Mouse (Mus musculus) CH12F3 (cell line): Measurements from ENCODE around the gene Hoxc6.

Source experiments
- in situ Hi-C: fragments of 300-500 bp; cut with MboI; formaldehyde crosslinking; loops from 2 replicates; pipeline ENCODE4 v1.14.3; 2020; ENCODE audit warnings: low sequenced_read_pairs

Gene Hoxc6

DNA sequence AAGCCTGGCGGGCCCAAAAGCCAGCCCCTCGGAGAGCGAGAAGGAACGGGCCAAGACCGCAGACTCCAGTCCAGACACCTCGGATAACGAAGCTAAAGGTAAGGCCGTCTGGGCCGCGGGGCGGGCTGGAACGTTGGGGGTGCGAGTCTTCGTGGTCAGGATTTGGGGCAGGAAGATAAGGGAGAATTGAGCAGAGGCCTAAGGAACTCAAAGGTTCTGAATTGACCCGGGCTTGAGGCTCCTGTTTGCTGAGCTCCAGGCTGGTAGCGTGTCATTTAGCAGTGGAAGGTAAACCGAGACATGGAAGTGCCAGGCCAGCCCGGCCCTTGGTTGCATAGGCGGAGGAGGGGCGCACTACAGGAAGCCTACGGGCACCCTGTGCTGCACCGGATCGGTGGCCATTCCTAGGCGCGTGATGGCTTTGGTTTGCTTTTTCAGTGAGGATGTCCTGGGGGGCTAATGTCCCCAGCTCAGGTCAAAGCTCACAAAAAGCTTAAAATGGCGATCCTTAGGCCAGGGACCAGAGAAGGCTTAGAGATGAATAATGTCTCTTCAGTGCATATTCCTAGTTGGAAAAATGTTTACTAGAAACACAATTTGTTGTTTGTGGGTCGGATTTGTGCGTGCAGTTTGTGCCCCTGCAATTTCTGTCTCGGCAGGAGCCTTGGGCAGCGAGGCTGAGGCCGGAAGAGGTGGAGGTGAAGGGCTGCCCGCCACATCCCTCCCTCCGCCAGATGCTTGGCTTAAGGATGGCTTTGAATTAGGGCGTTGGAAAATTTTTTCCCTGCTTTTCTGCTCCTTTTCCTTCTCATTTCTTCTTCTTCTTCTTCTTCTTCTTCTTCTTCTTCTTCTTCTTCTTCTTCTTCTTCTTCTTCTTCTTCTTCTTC, 30.3 kb upstream of the Hoxc6 start:
- in situ Hi-C loops = no loop called here

DNA sequence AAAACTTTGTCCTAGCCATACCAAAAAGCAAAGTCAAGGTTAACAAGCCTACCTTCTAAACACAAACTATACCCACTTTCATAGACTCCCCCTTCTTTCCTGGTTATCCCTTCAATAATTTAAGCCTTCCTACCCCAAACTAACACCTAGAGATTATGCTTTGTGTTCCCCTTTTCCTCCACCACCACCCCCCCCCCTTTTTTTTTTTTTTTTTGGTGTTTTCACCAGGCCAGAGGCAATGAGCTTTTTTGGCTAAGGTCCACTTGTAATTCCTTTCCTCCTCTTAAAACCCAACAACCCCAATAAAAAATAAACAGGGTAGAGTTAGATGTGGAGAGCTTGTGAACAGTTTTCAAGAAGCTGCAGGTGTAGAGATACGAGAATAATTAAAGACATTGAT, 28.8 kb upstream of the Hoxc6 start:
- in situ Hi-C loops = no loop called here

DNA sequence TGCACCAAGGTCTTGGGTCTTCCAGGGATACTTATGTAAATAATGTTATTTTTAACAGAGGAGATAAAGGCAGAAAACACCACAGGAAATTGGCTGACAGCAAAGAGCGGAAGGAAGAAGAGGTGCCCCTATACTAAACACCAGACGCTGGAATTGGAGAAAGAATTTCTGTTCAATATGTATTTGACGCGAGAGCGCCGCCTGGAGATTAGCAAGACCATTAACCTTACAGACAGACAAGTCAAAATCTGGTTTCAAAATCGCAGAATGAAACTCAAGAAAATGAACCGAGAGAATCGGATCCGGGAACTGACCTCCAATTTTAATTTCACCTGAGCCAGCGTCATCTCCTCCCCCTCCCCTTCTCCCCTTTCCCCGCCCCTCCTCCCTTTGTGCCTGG, 27.3 kb upstream of the Hoxc6 start:
- in situ Hi-C loops = no loop called here

DNA sequence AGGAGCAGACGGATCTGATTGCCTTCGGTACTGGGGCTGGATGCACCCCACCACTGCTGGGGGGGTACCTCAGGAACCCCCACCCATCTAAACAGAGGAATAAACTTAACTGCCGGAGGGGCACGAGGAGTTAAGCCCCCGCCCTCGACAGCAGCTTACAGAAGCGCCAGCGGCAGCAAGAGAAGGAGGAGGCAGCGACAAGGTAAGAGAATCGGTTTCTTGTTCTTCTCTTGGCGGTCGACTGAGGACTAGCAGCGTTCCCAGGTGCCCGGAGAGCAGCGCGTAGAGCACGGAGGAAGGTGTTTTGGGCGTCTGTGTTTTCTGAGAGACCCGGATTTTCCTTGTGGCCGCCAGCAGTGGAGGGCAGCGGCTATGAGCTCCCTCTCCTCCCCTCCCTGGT, 25.8 kb upstream of the Hoxc6 start:
- in situ Hi-C loops = no loop called here

DNA sequence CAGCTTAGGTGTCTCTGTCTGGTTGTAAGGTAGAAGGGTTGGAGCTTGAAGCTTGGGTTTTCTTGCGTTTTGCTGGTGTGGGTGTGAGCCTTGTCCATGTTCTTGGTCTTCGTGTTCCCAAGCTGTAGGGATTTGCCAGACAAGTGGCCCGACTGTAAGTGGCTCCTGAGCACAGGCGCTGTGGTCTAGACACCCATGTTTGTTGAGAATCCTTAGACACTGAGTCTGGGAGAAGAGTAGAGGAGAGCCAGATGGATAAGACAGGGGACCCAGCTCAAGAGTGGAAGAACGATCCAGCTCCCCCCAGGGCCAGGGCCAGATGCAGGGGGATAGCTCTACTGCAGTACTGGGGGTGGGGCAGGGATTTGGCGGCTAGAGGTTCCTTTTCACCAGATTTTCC, 25.3 kb upstream of the Hoxc6 start:
- in situ Hi-C loops = no loop called here

DNA sequence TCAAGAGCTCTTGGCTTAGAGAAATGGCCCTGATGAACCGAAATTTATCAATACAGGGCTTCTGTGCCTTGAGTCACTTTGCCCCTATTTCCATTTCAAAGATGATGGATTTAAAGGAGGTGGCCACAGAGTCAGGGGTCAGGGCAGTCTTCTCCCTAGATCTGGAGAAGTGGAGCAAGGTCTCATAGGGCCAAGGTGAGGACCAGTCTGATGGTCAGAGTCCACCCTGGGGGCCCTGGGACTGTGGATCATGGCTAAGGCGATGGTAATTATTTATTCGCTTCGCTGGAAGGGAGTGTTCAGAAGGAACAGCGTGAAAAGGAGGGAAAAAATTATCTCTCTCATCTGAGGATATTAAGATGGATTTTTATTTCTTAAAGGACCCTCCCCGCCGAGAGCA, 23.0 kb upstream of the Hoxc6 start:
- in situ Hi-C loops = loop anchor here (25.0 kb wide), 1 partner anchor 337 kb away; the partner anchor contains the start of gene Gpr84

DNA sequence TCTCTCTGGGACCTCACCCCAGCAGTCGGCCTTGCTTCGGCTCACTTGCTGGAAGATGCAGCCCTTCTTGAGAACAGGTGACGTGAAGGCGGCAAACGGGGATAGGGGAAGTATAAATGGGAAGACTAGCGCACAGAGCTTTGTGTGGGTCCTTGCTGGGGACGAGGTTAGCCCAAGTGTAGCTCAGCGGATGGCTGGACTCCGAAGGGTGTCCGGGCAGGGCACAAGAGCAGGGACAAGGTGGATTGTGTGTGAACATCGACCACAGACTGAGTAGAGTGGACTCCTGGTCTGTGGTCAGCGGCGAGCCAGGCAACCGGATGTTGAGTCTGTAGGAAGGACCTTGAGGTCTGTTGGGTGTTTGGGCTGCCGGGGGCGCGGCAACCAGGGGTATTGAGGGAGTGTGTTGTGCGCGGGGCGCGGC, 22.4 kb upstream of the Hoxc6 start:
- in situ Hi-C loops = loop anchor here (25.0 kb wide), 1 partner anchor 337 kb away; the partner anchor contains the start of gene Gpr84

DNA sequence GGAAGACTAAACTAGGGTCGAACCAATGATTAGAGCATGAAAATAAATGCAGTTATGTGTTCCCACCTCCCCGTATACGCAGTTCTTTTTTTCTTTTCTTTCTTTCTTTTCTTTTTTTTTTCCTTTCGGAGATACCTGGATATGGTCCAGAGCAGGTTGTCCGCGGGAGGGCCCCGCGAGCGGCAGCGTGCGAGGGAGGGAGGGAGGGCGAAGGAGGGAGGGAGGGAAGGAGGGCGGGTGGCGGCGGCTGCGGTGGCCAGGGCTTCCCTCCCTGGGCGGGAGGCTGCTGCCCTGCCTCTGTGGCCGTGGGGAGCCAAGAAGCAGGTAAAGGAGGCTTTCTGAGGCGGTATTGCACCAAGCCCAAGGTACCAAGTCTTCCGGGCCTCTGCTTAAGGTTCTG, 21.9 kb upstream of the Hoxc6 start, which contains the start of gene Hoxc9:
TSS of gene Hoxc9 (plus strand) at position 269 of the 400 bp plus-strand sequence.
- in situ Hi-C loops = loop anchor here (25.0 kb wide), 1 partner anchor 336 kb away; the partner anchor contains the start of gene Gpr84

DNA sequence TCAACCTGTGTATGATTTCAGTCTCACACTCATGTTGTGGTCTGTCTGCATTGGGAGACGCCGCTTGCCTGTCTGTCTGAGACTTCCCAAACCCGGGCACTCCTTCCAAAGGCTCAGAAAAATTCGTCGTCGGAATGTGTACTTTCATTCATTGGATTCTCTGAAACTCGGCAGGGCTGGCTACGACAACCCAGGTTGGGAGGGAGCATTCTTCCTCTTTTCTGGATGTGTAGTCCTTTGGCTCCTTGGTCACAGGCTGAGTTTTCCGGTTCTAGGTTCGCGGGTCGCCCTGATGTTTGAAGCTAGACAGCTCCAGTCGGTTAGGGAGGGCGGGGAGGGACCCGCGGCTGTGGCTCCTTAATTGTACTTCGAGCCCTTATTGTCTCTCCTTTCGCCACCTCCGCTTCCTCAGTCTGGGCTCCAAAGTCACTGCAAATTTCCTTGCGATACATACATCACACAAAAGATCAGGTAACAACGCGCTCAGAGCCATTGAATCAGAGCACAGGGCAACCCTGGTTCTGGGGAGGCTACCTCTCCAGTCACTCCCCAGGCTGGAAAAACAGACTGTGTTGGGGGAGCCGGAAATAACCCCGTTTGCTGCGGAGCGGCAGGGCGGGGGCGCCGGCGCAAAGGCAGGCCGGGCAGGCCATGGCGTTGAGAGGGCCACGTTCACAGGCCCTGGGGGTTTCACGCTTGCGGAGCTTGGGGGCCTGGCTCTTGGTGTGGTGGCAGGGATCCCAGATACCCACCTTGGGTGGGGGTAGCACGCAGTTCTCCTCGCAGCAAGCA, 21.2 kb upstream of the Hoxc6 start:
- in situ Hi-C loops = loop anchor here (25.0 kb wide), 1 partner anchor 335 kb away; the partner anchor contains the start of gene Gpr84

DNA sequence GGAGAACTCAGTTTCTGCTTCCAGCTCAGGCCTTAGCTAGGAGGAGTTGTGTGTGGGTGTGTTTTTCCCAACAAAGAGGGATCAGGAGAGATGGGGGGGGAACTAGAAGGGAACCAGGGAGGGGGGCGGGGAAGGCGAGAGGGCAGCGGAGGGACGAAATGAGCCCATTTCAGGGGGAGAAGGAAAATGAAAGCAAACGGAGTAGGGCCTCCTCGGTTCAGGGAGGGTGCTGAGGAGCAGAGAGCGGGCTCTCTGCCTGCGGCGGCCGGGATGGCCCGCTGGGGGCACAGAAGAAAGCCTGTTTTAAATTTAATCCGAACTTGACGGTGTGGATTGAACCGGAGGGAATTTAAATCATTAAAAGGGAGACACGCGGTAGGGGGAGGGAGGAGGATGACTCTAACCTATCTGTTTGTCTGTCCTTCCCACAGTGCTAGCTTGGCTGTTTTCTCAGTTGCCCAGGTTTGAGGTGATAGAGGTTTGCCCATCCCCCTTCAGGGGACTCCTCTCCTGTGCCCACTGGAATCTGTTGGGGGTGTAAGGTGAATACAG, 20.6 kb upstream of the Hoxc6 start:
- in situ Hi-C loops = loop anchor here (25.0 kb wide), 1 partner anchor 335 kb away; the partner anchor contains the start of gene Gpr84

DNA sequence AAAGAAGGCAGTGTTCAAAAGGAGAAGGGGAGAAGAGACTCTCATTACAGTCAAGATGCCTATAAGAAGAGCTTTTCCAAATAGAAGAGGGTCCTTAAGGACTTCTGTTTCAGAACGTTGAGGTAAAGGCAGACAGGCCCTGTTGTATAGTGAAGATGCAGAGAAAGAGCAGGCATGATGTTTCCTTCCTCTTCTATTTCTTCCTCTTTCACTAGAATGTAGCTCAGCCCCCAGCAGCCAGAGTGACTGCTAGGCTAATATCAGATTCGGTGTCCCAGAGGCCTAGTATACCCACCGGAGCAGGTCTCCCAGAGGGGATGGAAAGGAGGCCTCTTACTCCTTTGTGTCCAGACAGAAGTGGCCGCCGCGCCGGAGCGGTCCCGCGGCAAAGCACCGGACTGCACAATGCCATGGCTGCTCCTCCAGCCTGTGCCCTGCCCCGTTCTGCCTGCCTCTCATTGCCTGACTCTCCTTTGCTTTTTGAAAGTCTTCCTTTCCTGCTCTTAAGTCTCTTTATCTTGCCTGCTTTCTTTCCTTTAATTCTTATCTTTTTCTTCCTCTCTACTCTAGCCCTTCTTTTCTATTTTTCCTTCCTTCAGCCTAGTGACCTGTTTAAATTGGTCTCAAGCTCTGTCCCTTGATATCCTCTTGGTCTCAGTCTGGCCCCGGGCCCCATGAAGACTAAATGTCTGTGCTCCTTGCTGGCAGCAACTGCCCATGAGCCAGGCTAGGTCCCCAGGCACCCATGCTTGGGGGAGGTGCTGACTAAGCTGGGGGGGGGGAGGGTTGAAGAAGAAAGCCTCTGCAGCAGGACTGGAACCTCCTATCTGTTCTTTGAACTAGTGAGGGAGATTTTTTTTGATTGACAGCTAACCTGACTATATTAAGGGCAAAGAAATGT, 19.2 kb upstream of the Hoxc6 start:
- in situ Hi-C loops = loop anchor here (25.0 kb wide), 1 partner anchor 333 kb away; the partner anchor contains the start of gene Gpr84

DNA sequence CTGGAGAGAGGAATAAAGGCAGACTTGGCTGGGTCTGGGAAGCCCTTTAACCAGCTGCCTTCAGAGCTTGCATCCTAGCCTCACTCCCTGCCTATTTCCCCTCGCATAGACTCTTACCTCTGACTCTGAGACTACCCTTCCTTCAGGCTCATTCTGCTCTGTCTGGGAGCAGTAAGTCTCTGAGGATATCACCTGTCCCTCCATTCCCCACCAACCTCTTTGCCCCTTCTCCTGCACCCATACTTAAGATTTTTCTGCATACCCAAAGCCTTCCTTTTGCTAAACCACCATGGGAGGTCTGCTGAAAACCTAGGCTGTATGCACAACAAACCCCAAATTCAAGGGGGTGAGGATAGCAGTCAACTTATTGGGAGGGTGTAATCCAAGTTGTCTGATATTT, 18.1 kb upstream of the Hoxc6 start:
- in situ Hi-C loops = loop anchor here (25.0 kb wide), 1 partner anchor 332 kb away; the partner anchor contains the start of gene Gpr84

DNA sequence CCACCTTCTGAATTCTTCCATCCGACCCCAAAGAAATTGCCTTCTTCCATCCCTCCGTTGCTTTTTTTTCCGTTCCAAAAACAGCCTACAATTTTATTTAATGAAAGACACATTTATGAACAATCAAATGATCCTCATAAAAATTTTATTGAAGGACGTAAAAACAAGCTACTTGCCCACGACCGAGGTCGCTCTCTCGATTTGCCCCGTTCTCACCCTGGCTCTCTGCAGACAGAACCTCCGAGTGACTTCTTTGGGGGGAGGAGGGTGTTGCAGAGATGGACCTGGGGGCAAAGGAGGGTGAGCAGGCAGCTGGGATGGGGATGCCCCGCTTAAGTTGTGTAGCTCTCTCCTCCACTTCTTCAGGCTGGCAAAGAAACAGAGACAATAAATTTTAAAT, 17.7 kb upstream of the Hoxc6 start:
- in situ Hi-C loops = loop anchor here (25.0 kb wide), 1 partner anchor 332 kb away; the partner anchor contains the start of gene Gpr84

DNA sequence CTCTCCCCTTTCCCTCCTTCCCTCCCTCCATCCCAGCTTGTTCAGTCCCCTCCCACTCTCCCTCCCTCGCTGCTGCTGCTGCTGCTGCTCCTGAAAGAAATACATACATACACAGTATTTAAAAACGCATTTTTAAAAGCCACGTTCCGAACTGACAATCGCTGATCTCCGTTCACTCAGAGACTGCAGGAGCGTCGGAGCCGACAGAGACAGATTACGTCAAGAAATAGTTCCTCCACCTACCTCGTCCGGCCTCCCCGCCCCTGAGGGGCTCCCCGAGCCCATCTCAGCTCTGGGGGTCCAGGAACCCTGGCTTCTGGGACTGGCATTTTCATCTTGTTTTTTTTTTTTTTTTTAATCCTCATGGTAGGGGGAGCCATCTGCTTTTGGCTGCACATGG, 17.1 kb upstream of the Hoxc6 start:
- in situ Hi-C loops = loop anchor here (25.0 kb wide), 1 partner anchor 331 kb away; the partner anchor contains the start of gene Gpr84

DNA sequence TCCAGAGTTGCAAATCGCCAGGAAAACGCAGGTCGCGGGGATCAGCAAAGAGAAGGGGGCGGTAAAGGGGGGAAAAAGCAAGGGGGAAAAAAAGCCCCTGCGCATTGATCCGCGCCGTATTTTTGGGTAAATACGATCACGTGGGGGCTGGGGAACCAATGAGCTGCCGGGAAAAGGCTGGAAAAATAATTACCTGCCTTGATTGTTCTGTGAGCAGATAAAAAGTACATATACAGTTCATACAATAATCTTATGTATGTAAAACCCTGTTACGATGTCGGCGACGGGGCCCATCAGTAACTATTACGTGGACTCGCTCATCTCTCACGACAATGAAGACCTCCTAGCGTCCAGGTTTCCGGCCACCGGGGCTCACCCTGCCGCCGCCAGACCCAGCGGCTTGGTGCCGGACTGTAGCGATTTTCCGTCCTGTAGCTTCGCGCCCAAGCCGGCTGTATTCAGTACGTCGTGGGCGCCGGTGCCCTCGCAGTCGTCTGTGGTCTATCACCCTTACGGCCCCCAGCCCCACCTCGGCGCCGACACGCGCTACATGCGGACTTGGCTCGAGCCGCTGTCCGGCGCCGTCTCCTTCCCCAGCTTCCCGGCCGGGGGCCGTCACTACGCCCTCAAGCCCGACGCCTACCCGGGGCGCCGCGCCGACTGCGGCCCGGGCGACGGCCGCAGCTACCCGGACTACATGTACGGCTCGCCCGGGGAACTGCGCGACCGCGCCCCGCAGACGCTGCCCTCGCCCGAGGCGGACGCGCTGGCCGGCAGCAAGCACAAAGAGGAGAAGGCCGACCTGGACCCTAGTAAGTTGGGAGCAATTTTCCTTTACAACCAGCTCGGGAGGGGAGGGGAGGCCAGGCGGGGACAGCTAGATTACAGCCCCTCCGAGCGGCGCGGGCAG, 16.4 kb upstream of the Hoxc6 start:
- in situ Hi-C loops = loop anchor here (25.0 kb wide), 1 partner anchor 331 kb away; the partner anchor contains the start of gene Gpr84

DNA sequence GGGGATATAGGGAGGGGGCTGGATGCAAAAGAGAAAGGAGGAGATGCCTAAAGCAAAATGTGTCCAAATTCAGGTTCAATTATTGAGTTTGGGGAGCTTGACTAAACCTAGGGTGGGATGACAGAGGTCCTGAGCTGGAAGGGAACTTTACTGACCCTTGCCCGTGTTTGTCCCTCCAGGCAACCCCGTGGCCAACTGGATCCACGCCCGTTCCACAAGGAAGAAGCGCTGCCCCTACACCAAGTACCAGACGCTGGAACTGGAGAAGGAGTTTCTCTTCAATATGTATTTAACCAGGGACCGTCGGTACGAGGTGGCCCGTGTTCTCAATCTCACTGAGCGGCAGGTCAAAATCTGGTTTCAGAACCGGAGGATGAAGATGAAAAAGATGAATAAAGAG, 14.3 kb upstream of the Hoxc6 start:
- in situ Hi-C loops = loop anchor here (25.0 kb wide), 1 partner anchor 329 kb away; the partner anchor contains the start of gene Gpr84

DNA sequence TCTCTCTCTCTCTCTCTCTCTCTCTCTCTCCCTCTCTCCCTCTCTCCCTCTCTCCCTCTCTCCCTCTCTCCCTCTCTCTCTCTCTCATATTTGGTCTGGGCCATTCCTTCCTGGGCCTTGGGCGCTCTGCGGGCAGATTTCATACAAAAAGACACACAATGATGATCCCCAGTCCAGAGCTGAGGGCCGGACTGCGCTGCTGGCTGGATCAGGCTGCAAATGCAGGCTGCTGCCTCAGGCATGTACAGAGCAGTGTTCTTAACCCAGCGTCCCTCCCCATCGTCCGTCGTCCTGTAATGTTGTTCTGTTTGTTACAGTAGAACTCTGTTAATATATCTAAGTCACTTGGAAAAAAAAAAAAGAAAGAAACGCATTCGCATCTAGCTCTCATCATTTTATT, 13.5 kb upstream of the Hoxc6 start:
- in situ Hi-C loops = loop anchor here (25.0 kb wide), 1 partner anchor 328 kb away; the partner anchor contains the start of gene Gpr84

DNA sequence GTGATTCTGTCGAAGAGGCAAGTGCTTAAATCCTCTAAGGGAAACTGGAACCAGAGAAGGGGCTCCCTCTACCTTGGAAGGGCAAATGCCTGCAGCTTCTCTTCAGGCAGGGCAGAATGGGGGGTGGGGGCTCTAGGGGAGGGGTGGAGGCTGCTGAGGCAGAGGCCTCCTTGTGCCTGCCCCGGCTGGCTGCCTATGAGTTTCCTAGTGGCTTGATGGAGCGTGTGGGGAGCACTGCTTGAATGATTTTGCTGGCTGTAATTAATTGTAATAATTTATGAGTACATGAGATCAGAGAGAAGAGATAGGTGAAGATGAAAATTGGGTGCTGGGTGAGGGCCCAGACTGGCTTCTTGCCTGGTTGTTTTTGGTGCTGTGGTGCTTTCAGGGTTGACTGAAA, 13.1 kb upstream of the Hoxc6 start:
- in situ Hi-C loops = loop anchor here (5.0 to 25.0 kb wide), 2 partner anchors 187 to 327 kb away; partner anchors contain the start of gene Gpr84
